Mouse (Mus musculus) c-Kit-positive CD71-positive TER-119-negative erythroid progenitor cells, embryonic 14.5 days (primary cell): ENCODE measurements around the gene Spg20.
A peak's percentile ranks its signal among the peaks of the same experiment; 100 is the strongest.

Experiments
- DNase-seq: peaks from one replicate; pipeline ENCODE4 v3.0.0-alpha.2; 2013; ENCODE audit warnings: low read depth

The Spg20 gene

GRCm38 (mm10) chr3:55111935-55112709, at the start of gene Spg20:
Gene Spg20 (plus strand): TSS chr3:55112108.
- peak; percentile 72 for DNase-seq

GRCm38 (mm10) chr3:55062653-55063052, 49.3 kb upstream of the Spg20 start:
- no peak for DNase-seq

- peak; percentile 24 for DNase-seq
These were observed 47.5 kb upstream of the Spg20 start for GRCm38 (mm10) chr3:55064396-55064795.

- DNase-seq, result no peak
These were observed 45.9 kb upstream of the Spg20 start for GRCm38 (mm10) chr3:55065738-55066665.

GRCm38 (mm10) chr3:55066666-55067023, 45.3 kb upstream of the Spg20 start:
- DNase-seq, result no peak

GRCm38 (mm10) chr3:55067791-55068434, 44.0 kb upstream of the Spg20 start:
- no peak for DNase-seq

GRCm38 (mm10) chr3:55074576-55075293, 37.2 kb upstream of the Spg20 start:
- DNase-seq, result no peak

GRCm38 (mm10) chr3:55075294-55075648, 36.6 kb upstream of the Spg20 start:
- DNase-seq, result no peak

- no peak for DNase-seq
These were observed 33.7 kb upstream of the Spg20 start for GRCm38 (mm10) chr3:55078233-55078632.

- DNase-seq, result no peak
These were observed 32.3 kb upstream of the Spg20 start for GRCm38 (mm10) chr3:55079619-55080018.

- peak; percentile 54 for DNase-seq
These were observed 31.9 kb upstream of the Spg20 start for GRCm38 (mm10) chr3:55080055-55080454.

- no peak for DNase-seq
These were observed 27.1 kb upstream of the Spg20 start for GRCm38 (mm10) chr3:55084781-55085180.

GRCm38 (mm10) chr3:55085716-55086115, 26.2 kb upstream of the Spg20 start:
- DNase-seq, result no peak

GRCm38 (mm10) chr3:55086948-55087347, 25.0 kb upstream of the Spg20 start:
- DNase-seq, result no peak

GRCm38 (mm10) chr3:55087360-55087759, 24.5 kb upstream of the Spg20 start:
- DNase-seq, result no peak

GRCm38 (mm10) chr3:55088359-55088758, 23.5 kb upstream of the Spg20 start:
- DNase-seq, result no peak

GRCm38 (mm10) chr3:55088843-55089242, 23.1 kb upstream of the Spg20 start:
- no peak for DNase-seq

- no peak for DNase-seq
These were observed 22.6 kb upstream of the Spg20 start for GRCm38 (mm10) chr3:55089291-55089690.

- DNase-seq, result no peak
These were observed 18.7 kb upstream of the Spg20 start for GRCm38 (mm10) chr3:55093161-55093560.

GRCm38 (mm10) chr3:55095968-55096654, 15.8 kb upstream of the Spg20 start:
- no peak for DNase-seq

GRCm38 (mm10) chr3:55096655-55097005, 15.3 kb upstream of the Spg20 start:
- DNase-seq, result no peak
